Mouse (Mus musculus): ENCODE measurements around the gene Plppr1.

- TF ChIP-seq POLR2A (IDR thresholded peaks at IDR 0.05; ENCODE audit: insufficient read length, low read depth) (no peak), TCF12 (IDR thresholded peaks at IDR 0.05; ENCODE audit: insufficient read depth, poor library complexity, severe bottlenecking) (no peak), USF1 (IDR thresholded peaks at IDR 0.05; ENCODE audit: low read depth) (no peak), MYOG (IDR thresholded peaks at IDR 0.05; ENCODE audit: control insufficient read depth in 1 of 3, insufficient read depth in 1 of 3, insufficient read length in 2 of 3, low read depth in 2 of 3) (no peak), CEBPB (IDR thresholded peaks at IDR 0.05; ENCODE audit: insufficient read depth, poor library complexity, severe bottlenecking) (no peak), MAX (IDR thresholded peaks at IDR 0.05; ENCODE audit: low read depth) (no peak), POLR2AphosphoS2 (IDR thresholded peaks at IDR 0.05; ENCODE audit: insufficient read length, low read depth) (no peak), REST (IDR thresholded peaks at IDR 0.05; ENCODE audit: insufficient read depth, insufficient read length) (no peak)
These were observed 108.0 kb downstream of the Plppr1 start for GRCm38 (mm10) chr4:49167030-49167429.
